Mouse (Mus musculus) c-Kit-positive CD71-positive TER-119-negative erythroid progenitor cells, embryonic 14.5 days (primary cell): ENCODE measurements around the gene Hace1.
"Not testable (repeated sequence)": the region's sequence is repeated elsewhere in the genome, so short reads cannot be mapped to it uniquely, and the experiment has no call there.

Experiments used
- DNase-seq: peaks from one replicate; pipeline ENCODE4 v3.0.0-alpha.2; 2013; ENCODE audit warnings: low read depth

Hace1 gene

GRCm38 (mm10) chr10:45577731-45578297, at the start of gene Hace1:
Gene Hace1 (plus strand): TSS chr10:45577829.
- DNase-seq: peak; percentile 77

- not testable (repeated sequence) for DNase-seq
These were observed 40.3 kb upstream of the Hace1 start for GRCm38 (mm10) chr10:45537334-45537733.

GRCm38 (mm10) chr10:45542726-45543125, 34.9 kb upstream of the Hace1 start:
- no peak for DNase-seq

- peak; percentile 43 for DNase-seq
These were observed 30.8 kb upstream of the Hace1 start for GRCm38 (mm10) chr10:45546799-45547198.

GRCm38 (mm10) chr10:45578298-45578821, 731 bp downstream of the Hace1 start:
- peak; percentile 46 for DNase-seq

GRCm38 (mm10) chr10:45583310-45583709, 5.7 kb downstream of the Hace1 start:
- peak; percentile 33 for DNase-seq

GRCm38 (mm10) chr10:45583829-45584228, 6.2 kb downstream of the Hace1 start:
- DNase-seq: no peak

- peak; percentile 83 for DNase-seq
These were observed 6.9 kb downstream of the Hace1 start for GRCm38 (mm10) chr10:45584311-45585102.

- no peak for DNase-seq
These were observed 28.2 kb downstream of the Hace1 start for GRCm38 (mm10) chr10:45605853-45606252.

- DNase-seq: no peak
These were observed 33.1 kb downstream of the Hace1 start for GRCm38 (mm10) chr10:45610727-45611126.

- no peak for DNase-seq
These were observed 38.4 kb downstream of the Hace1 start for GRCm38 (mm10) chr10:45616012-45616411.

GRCm38 (mm10) chr10:45619039-45619438, 41.4 kb downstream of the Hace1 start:
- no peak for DNase-seq

- DNase-seq: no peak
These were observed 54.4 kb downstream of the Hace1 start for GRCm38 (mm10) chr10:45631995-45632394.

- DNase-seq: no peak
These were observed 55.0 kb downstream of the Hace1 start for GRCm38 (mm10) chr10:45632641-45633040.

GRCm38 (mm10) chr10:45635201-45635600, 57.6 kb downstream of the Hace1 start:
- no peak for DNase-seq

GRCm38 (mm10) chr10:45639762-45640161, 62.1 kb downstream of the Hace1 start:
- DNase-seq: no peak

- DNase-seq: no peak
These were observed 76.4 kb downstream of the Hace1 start for GRCm38 (mm10) chr10:45654026-45654425.

GRCm38 (mm10) chr10:45662015-45662414, 84.4 kb downstream of the Hace1 start:
- DNase-seq: no peak

- DNase-seq: no peak
These were observed 90.6 kb downstream of the Hace1 start for GRCm38 (mm10) chr10:45668266-45668665.

GRCm38 (mm10) chr10:45676796-45677195, 99.2 kb downstream of the Hace1 start:
- DNase-seq: peak; percentile 6

- DNase-seq: no peak
These were observed 108.6 kb downstream of the Hace1 start for GRCm38 (mm10) chr10:45686191-45686590.

- DNase-seq: no peak
These were observed 117.3 kb downstream of the Hace1 start for GRCm38 (mm10) chr10:45694931-45695330.

GRCm38 (mm10) chr10:45695522-45695921, 117.9 kb downstream of the Hace1 start:
- no peak for DNase-seq
